ENCODE assay signal across 19 mouse cellular contexts in the genomic region with DNA sequence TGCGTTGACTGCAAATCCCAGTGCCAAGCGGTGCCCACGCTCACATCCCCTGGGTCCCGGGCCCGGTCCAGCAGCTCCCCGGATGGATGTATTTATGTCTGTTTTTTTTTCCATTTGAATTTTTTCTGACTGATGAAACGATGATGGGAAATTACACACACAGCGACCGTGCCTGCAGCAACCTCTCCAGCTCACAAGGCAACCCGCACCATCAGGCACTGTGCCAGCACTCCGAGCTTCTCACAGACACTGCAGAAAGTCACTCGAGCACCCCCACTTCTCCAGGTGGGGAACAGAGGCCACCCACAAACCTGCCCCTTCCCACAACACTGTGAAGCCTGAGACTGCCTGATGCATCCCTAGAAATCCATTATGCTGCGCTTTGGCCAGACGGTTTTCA. TPM values are rescaled to one million over a fixed set of nuclear protein-coding genes. Genes with fewer than 3 reads are reported as not detected.
DNase-seq lines count a peak whose midpoint lies in the region; ATAC-seq and TF ChIP-seq lines count a peak whose summit lies in the region.
"Had no signal": no experiment of that assay in that cellular context is flagged by ENCODE, and none has a peak within 500 bp of the region (broad histone marks: within the 10 kb centered on the region; RNA-seq: fewer than 3 reads in every experiment).

No protein-coding gene starts in this region.

- H3K9me3 ChIP-seq in hindbrain, embryonic 12.5 days (replicated peaks) = no peaks in the 10 kb centered on the region
- H3K9me3 ChIP-seq in hindbrain, postnatal 0 days (ENCODE audit: low read length) = no peaks in the 10 kb centered on the region
- H3K9me3 ChIP-seq: megakaryocyte, embryonic 14.5 days; neural tube, embryonic 12.5 days; stomach, embryonic 15.5 days had no signal

- no peaks in the 10 kb centered on the region for H3K36me3 ChIP-seq in hindbrain, embryonic 12.5 days
- no peaks in the 10 kb centered on the region for H3K36me3 ChIP-seq in hindbrain, postnatal 0 days (ENCODE audit: insufficient read depth, low read length)
- H3K36me3 ChIP-seq: neural tube, embryonic 12.5 days; stomach, embryonic 15.5 days had no signal

- no peak overlapping the region for H3K9ac ChIP-seq in hindbrain, embryonic 12.5 days
- no peak overlapping the region for H3K9ac ChIP-seq in hindbrain, postnatal 0 days (replicated peaks; ENCODE audit: low read length)
- H3K9ac ChIP-seq: liver, embryonic 14.5 days; neural tube, embryonic 12.5 days; stomach, embryonic 15.5 days had no signal

- H3K4me1 ChIP-seq in hindbrain, embryonic 12.5 days = peaks cover 45% of the 10 kb centered on the region
- H3K4me1 ChIP-seq in hindbrain, postnatal 0 days (ENCODE audit: insufficient read depth, low read length) = peaks cover 2% of the 10 kb centered on the region
- H3K4me1 ChIP-seq: megakaryocyte, embryonic 14.5 days had no signal

- no peak overlapping the region for H3K4me3 ChIP-seq in hindbrain, embryonic 12.5 days
- H3K4me3 ChIP-seq in hindbrain, postnatal 0 days (ENCODE audit: low read length) = no peak overlapping the region
- H3K4me3 ChIP-seq: gastrocnemius, adult 2 months; heart, adult 2 months; megakaryocyte, embryonic 14.5 days; neural tube, embryonic 12.5 days; stomach, embryonic 15.5 days had no signal

- no peak for DNase-seq in hindbrain, postnatal 0 days (ENCODE audit: low spot score)
- DNase-seq in right cerebral cortex, postnatal 14 days = peak; percentile 26
- no peak for DNase-seq in right cerebral cortex, postnatal 25 days
- peak; percentile 57 for DNase-seq in cerebellum, adult 8-10 months
- no peak for DNase-seq in spleen, postnatal 14 days (ENCODE audit: low spot score in 2 of 2)
- DNase-seq: B cell, adult 2 months; gastrocnemius, adult 2 months; heart, adult 2 months; kidney, adult 18-20 months; thymus, postnatal 25 days had no signal

- TF ChIP-seq CTCF in hindbrain, postnatal 0 days (IDR thresholded peaks at IDR 0.05; ENCODE audit: low read depth) = no peak

- ATAC-seq in hindbrain, embryonic 12.5 days (ENCODE audit: low FRiP score) = no peak
- no peak for ATAC-seq in hindbrain, postnatal 0 days
- ATAC-seq in megakaryocyte-erythroid progenitor cell, adult 5-6 weeks (replicated peaks; ENCODE audit: low FRiP score, low TSS enrichment, poor library complexity, severe bottlenecking) = no peak
- ATAC-seq: lung, postnatal 0 days had no signal

- peaks cover 75% of the 10 kb centered on the region for H3K27me3 ChIP-seq in hindbrain, embryonic 12.5 days
- H3K27me3 ChIP-seq in hindbrain, postnatal 0 days (ENCODE audit: insufficient read depth, low read length) = no peaks in the 10 kb centered on the region

- H3K27ac ChIP-seq in hindbrain, embryonic 12.5 days = peak overlapping the region; percentile 13; the same call in 1 of the 2 replicates
- H3K27ac ChIP-seq in hindbrain, postnatal 0 days = no peak overlapping the region
- H3K27ac ChIP-seq: gastrocnemius, adult 2 months; heart, adult 2 months; liver, embryonic 14.5 days; neural tube, embryonic 12.5 days; stomach, embryonic 15.5 days had no signal

- no peak overlapping the region for H3K4me2 ChIP-seq in hindbrain, embryonic 12.5 days (replicated peaks)
- no peak overlapping the region for H3K4me2 ChIP-seq in hindbrain, postnatal 0 days (ENCODE audit: low read depth, low read length)
- H3K4me2 ChIP-seq: neural tube, embryonic 12.5 days; stomach, embryonic 15.5 days had no signal

- 80% methylated on average over 14 of the region's 14 CpGs for WGBS in hindbrain, embryonic 12.5 days
- whole genome bisulfite sequencing in hindbrain, postnatal 0 days = 45% methylated on average over 14 of the region's 14 CpGs

RNA-seq across cellular contexts. Expression of a gene that starts 51.7 kb away (rescaled TPM):
- 97.3 and 99.4 TPM in 2 replicates for polyA plus RNA-seq in hindbrain, embryonic 12.5 days (2016; fragmentation: Nextera tagmentation; extraction: Ambion mirVana)
- 31.3 and 47.0 TPM in 2 replicates for total RNA-seq in hindbrain, postnatal 0 days (2014; rRNA removed)
- 30.6 and 34.6 TPM in 2 replicates for polyA plus RNA-seq in hindbrain, postnatal 0 days (2015; fragmentation: Nextera tagmentation; extraction: Ambion mirVana)
- total RNA-seq in megakaryocyte-erythroid progenitor cell, adult 5-6 weeks (2014; fragmentation: Nextera tagmentation) = not detected in 2 replicates
- total RNA-seq in megakaryocyte-erythroid progenitor cell, adult 5-6 weeks (2017) = not detected in 2 replicates
- total RNA-seq: gastrocnemius, adult 2 months; heart, adult 2 months had no signal
- polyA plus RNA-seq: cortical plate, adult 2 months; heart, adult 2 months; heart, embryonic 16.5 days; liver, embryonic 14.5 days; lung, postnatal 0 days had no signal

Comparison
In these comparisons a context has a peak if more than half of its experiments do, and no peak if none do; other contexts are left out.
1. DNase-seq: peak in right cerebral cortex, postnatal 14 days (single experiment) and cerebellum, adult 8-10 months (single experiment); none in hindbrain, postnatal 0 days (single experiment), right cerebral cortex, postnatal 25 days (single experiment) and spleen, postnatal 14 days (0 of 2).
2. RNA of a gene that starts 51.7 kb away (total RNA-seq): 31.3 to 47.0 TPM in hindbrain, postnatal 0 days; not detected in megakaryocyte-erythroid progenitor cell, adult 5-6 weeks; every median in the first group is over 10 times any median in the second.